ENCODE assay signal across 12 mouse cellular contexts in the genomic region with DNA sequence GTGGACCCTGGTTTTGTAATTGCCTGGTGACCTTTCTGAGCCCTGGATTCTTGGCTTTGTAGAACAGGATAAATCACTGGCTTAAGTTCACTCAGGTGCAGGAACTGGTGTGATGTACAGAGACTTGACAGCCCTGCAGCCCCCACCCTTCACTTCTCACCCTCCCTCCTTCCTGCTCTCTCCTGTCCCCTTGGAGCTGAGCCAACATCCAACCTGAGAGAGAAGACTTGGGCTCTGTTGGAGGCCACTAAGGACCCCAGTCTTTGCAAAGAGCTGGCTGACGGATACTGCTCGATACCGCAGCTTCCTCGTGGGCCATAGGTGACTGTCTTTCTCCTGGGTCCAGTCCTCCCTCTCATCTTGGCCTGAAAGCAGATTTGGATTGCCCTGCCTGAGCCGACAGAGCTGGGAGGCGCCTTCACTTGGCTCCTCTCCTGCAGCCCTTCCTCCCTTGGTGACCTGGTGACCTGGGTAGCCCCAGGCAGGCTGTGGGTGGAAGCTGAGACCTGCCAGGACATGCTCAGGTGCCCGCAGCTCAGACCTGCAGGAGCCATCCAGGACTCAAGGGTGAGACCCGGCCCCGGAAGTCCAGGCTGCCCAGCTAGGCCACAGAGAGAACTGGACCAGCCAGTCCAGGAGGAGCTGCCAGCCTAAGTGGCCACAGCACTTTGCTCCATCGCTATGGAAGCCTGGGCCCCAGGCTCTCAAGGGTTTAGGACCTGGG. TPM values are rescaled to one million over a fixed set of nuclear protein-coding genes. Genes with fewer than 3 reads are reported as not detected.
DNase-seq lines count a peak whose midpoint lies in the region; ATAC-seq lines count a peak whose summit lies in the region.
"Had no signal": no experiment of that assay in that cellular context is flagged by ENCODE, and none has a peak within 500 bp of the region (broad histone marks: within the 10 kb centered on the region; RNA-seq: fewer than 3 reads in every experiment).

No protein-coding gene starts in this region.

- H3K4me2 ChIP-seq in forebrain, embryonic 12.5 days, result no peak overlapping the region
- H3K4me2 ChIP-seq: liver, embryonic 15.5 days; midbrain, embryonic 13.5 days; neural tube, embryonic 13.5 days had no signal

- peak; percentile 93 for DNase-seq in heart, adult 11 months
- DNase-seq in heart, embryonic 10.5 days (ENCODE audit: low spot score), result no peak
- peak; percentile 68 to 84 for DNase-seq in urinary bladder, adult 18-20 months (ENCODE audit: low spot score in 2 of 2)
- no peak for DNase-seq in urinary bladder, postnatal 4 days (ENCODE audit: low spot score in 2 of 2)
- peak; percentile 72 for DNase-seq in kidney, postnatal 14 days
- peak; percentile 83 to 85 for DNase-seq in urinary bladder, postnatal 36 days (ENCODE audit: low spot score in 2 of 2)
- no peak for DNase-seq in cerebellum, adult 11 months

- H3K27me3 ChIP-seq in heart, embryonic 10.5 days (ENCODE audit: insufficient read depth, poor library complexity, severe bottlenecking), result peaks cover 1% of the 10 kb centered on the region; the same call in 1 of the 2 replicates
- H3K27me3 ChIP-seq in forebrain, embryonic 12.5 days, result peaks cover 4% of the 10 kb centered on the region; the same call in 1 of the 2 replicates
- H3K27me3 ChIP-seq: midbrain, embryonic 13.5 days had no signal

- no peak overlapping the region for H3K4me3 ChIP-seq in heart, embryonic 10.5 days
- H3K4me3 ChIP-seq in forebrain, embryonic 12.5 days (replicated peaks), result no peak overlapping the region
- H3K4me3 ChIP-seq: hindbrain, embryonic 10.5 days; liver, embryonic 15.5 days; midbrain, embryonic 13.5 days; neural tube, embryonic 13.5 days had no signal

- no peak for ATAC-seq in forebrain, embryonic 12.5 days (ENCODE audit: low FRiP score)
- ATAC-seq: midbrain, embryonic 13.5 days had no signal

- H3K36me3 ChIP-seq in heart, embryonic 10.5 days, result no peaks in the 10 kb centered on the region; the same call in 1 of the 2 replicates
- no peaks in the 10 kb centered on the region for H3K36me3 ChIP-seq in forebrain, embryonic 12.5 days (replicated peaks)
- H3K36me3 ChIP-seq: hindbrain, embryonic 10.5 days; liver, embryonic 15.5 days; midbrain, embryonic 13.5 days; neural tube, embryonic 13.5 days had no signal

- H3K9ac ChIP-seq in forebrain, embryonic 12.5 days, result no peak overlapping the region
- H3K9ac ChIP-seq: liver, embryonic 15.5 days; midbrain, embryonic 13.5 days; neural tube, embryonic 13.5 days had no signal

- no peaks in the 10 kb centered on the region for H3K9me3 ChIP-seq in heart, embryonic 10.5 days
- no peaks in the 10 kb centered on the region for H3K9me3 ChIP-seq in forebrain, embryonic 12.5 days
- H3K9me3 ChIP-seq: hindbrain, embryonic 10.5 days; liver, embryonic 15.5 days; midbrain, embryonic 13.5 days; neural tube, embryonic 13.5 days had no signal

- 0 out of 2 replicates have a peak, but pooled peaks cover 7% of the 10 kb centered on the region for H3K4me1 ChIP-seq in heart, embryonic 10.5 days
- no peaks in the 10 kb centered on the region for H3K4me1 ChIP-seq in forebrain, embryonic 12.5 days
- H3K4me1 ChIP-seq: midbrain, embryonic 13.5 days had no signal

- no peak overlapping the region for H3K27ac ChIP-seq in heart, embryonic 10.5 days
- H3K27ac ChIP-seq in forebrain, embryonic 12.5 days, result no peak overlapping the region
- H3K27ac ChIP-seq: hindbrain, embryonic 10.5 days; liver, embryonic 15.5 days; midbrain, embryonic 13.5 days; neural tube, embryonic 13.5 days had no signal

- 80% methylated on average over 10 of the region's 10 CpGs for WGBS in heart, embryonic 10.5 days
- WGBS in forebrain, embryonic 12.5 days, result 83% methylated on average over 10 of the region's 10 CpGs

RNA-seq across cellular contexts. Expression of a gene that starts 6.2 kb away (rescaled TPM):
- 0.78 and 1.6 TPM in 2 replicates for polyA plus RNA-seq in heart, embryonic 10.5 days (2016; fragmentation: Nextera tagmentation; extraction: Ambion mirVana)
- polyA plus RNA-seq in forebrain, embryonic 12.5 days (2016; fragmentation: Nextera tagmentation; extraction: Ambion mirVana), result 0.66 and 0.91 TPM in 2 replicates

RNA-seq across cellular contexts. Expression of a gene that starts 6.3 kb away (rescaled TPM):
- 6.9 and 12.0 TPM in 2 replicates for polyA plus RNA-seq in heart, embryonic 10.5 days (2016; fragmentation: Nextera tagmentation; extraction: Ambion mirVana)
- polyA plus RNA-seq in forebrain, embryonic 12.5 days (2016; fragmentation: Nextera tagmentation; extraction: Ambion mirVana), result 9.5 and 10.5 TPM in 2 replicates

RNA-seq across cellular contexts. Expression of a gene that starts 21.3 kb away (rescaled TPM):
- 34.3 and 37.9 TPM in 2 replicates for polyA plus RNA-seq in heart, embryonic 10.5 days (2016; fragmentation: Nextera tagmentation; extraction: Ambion mirVana)
- 43.4 and 44.7 TPM in 2 replicates for polyA plus RNA-seq in forebrain, embryonic 12.5 days (2016; fragmentation: Nextera tagmentation; extraction: Ambion mirVana)

RNA-seq across cellular contexts. Expression of a gene that starts 31.7 kb away (rescaled TPM):
- 61.4 and 67.7 TPM in 2 replicates for polyA plus RNA-seq in heart, embryonic 10.5 days (2016; fragmentation: Nextera tagmentation; extraction: Ambion mirVana)
- 95.4 and 101 TPM in 2 replicates for polyA plus RNA-seq in forebrain, embryonic 12.5 days (2016; fragmentation: Nextera tagmentation; extraction: Ambion mirVana)

RNA-seq across cellular contexts. Expression of a gene that starts 37.4 kb away (rescaled TPM):
- 154 and 210 TPM in 2 replicates for polyA plus RNA-seq in heart, embryonic 10.5 days (2016; fragmentation: Nextera tagmentation; extraction: Ambion mirVana)
- polyA plus RNA-seq in forebrain, embryonic 12.5 days (2016; fragmentation: Nextera tagmentation; extraction: Ambion mirVana), result 126 and 131 TPM in 2 replicates

Comparison
In these comparisons a context has a peak if more than half of its experiments do, and no peak if none do; other contexts are left out.
1. DNase-seq: peak in heart, adult 11 months (single experiment), urinary bladder, adult 18-20 months (2 of 2), kidney, postnatal 14 days (single experiment) and urinary bladder, postnatal 36 days (2 of 2); none in heart, embryonic 10.5 days (single experiment), urinary bladder, postnatal 4 days (0 of 2) and cerebellum, adult 11 months (single experiment).